Mouse (Mus musculus): ENCODE data around the gene Arid4a. TPM values are rescaled to one million over a fixed set of nuclear protein-coding genes. Genes with fewer than 3 reads are reported as not detected.
"Not testable (repeated sequence)": the region's sequence is repeated elsewhere in the genome, so short reads cannot be mapped to it uniquely, and the experiment has no call there.

Arid4a gene
- polyA plus RNA-seq, 1 experiment from 2014 or later = 32.5 TPM

- H3K4me2 ChIP-seq (ENCODE audit: low read depth, low read length) = peak overlapping the region; percentile 68
- H3K9me3 ChIP-seq (ENCODE audit: control insufficient read depth, low read length) = no peaks in the 10 kb centered on the region
- 74% methylated on average over 10 of the region's 10 CpGs for WGBS
- peak overlapping the region; percentile 92; the same call in 1 of the 2 replicates for H3K9ac ChIP-seq (ENCODE audit: low read depth, low read length)
- DNase-seq (ENCODE audit: low spot score) (no peak), ATAC-seq (ENCODE audit: low read depth) (no peak)
- peak overlapping the region; percentile 96 for H3K4me3 ChIP-seq (ENCODE audit: low read depth, low read length)
- peaks cover 14% of the 10 kb centered on the region for H3K4me1 ChIP-seq (ENCODE audit: control insufficient read depth, insufficient read depth, low read length)
- no peak overlapping the region for H3K27ac ChIP-seq (replicated peaks; ENCODE audit: low read depth, low read length)
- H3K36me3 ChIP-seq (ENCODE audit: control insufficient read depth, insufficient read depth, low read length) = peaks cover 45% of the 10 kb centered on the region
- H3K27me3 ChIP-seq (replicated peaks; ENCODE audit: control insufficient read depth, insufficient read depth, low read length) = no peaks in the 10 kb centered on the region
Measured at GRCm38 (mm10) chr12:71017827-71018226, 2.0 kb downstream of the Arid4a start.

GRCm38 (mm10) chr12:71019211-71019610 is 3.4 kb downstream of the Arid4a start:
- no peak for DNase-seq (ENCODE audit: low spot score)
- ATAC-seq (ENCODE audit: low read depth) = no peak
- Histone ChIP-seq H3K27ac (replicated peaks; ENCODE audit: low read depth, low read length) (no peak overlapping the region), H3K9me3 (ENCODE audit: control insufficient read depth, low read length) (no peaks in the 10 kb centered on the region), H3K36me3 (ENCODE audit: control insufficient read depth, insufficient read depth, low read length) (peaks cover 49% of the 10 kb centered on the region), H3K4me3 (ENCODE audit: low read depth, low read length) (no peak overlapping the region), H3K4me1 (ENCODE audit: control insufficient read depth, insufficient read depth, low read length) (peaks cover 4% of the 10 kb centered on the region), H3K27me3 (replicated peaks; ENCODE audit: control insufficient read depth, insufficient read depth, low read length) (no peaks in the 10 kb centered on the region), H3K9ac (ENCODE audit: low read depth, low read length) (no peak overlapping the region), H3K4me2 (ENCODE audit: low read depth, low read length) (no peak overlapping the region)
- WGBS = 88% methylated on average over 8 of the region's 8 CpGs

GRCm38 (mm10) chr12:71024411-71024810 is 8.6 kb downstream of the Arid4a start:
- 97% methylated on average over 10 of the region's 10 CpGs for WGBS
- H3K4me2 ChIP-seq (ENCODE audit: low read depth, low read length) = no peak overlapping the region
- ATAC-seq (ENCODE audit: low read depth) (no peak), DNase-seq (ENCODE audit: low spot score) (no peak)
- H3K27me3 ChIP-seq (replicated peaks; ENCODE audit: control insufficient read depth, insufficient read depth, low read length) = no peaks in the 10 kb centered on the region
- H3K36me3 ChIP-seq (ENCODE audit: control insufficient read depth, insufficient read depth, low read length) = peaks cover 90% of the 10 kb centered on the region
- H3K4me1 ChIP-seq (ENCODE audit: control insufficient read depth, insufficient read depth, low read length) = no peaks in the 10 kb centered on the region
- H3K9me3 ChIP-seq (ENCODE audit: control insufficient read depth, low read length) = no peaks in the 10 kb centered on the region
- H3K27ac ChIP-seq (replicated peaks; ENCODE audit: low read depth, low read length) = no peak overlapping the region
- H3K9ac ChIP-seq (ENCODE audit: low read depth, low read length) = no peak overlapping the region
- H3K4me3 ChIP-seq (ENCODE audit: low read depth, low read length) = no peak overlapping the region

GRCm38 (mm10) chr12:71028265-71028664 is 12.5 kb downstream of the Arid4a start:
- ATAC-seq (ENCODE audit: low read depth); H3K27me3 ChIP-seq (replicated peaks; ENCODE audit: control insufficient read depth, insufficient read depth, low read length); H3K9me3 ChIP-seq (ENCODE audit: control insufficient read depth, low read length); H3K9ac ChIP-seq (ENCODE audit: low read depth, low read length); DNase-seq (ENCODE audit: low spot score); H3K4me3 ChIP-seq (ENCODE audit: low read depth, low read length); H3K4me1 ChIP-seq (ENCODE audit: control insufficient read depth, insufficient read depth, low read length); H3K27ac ChIP-seq (replicated peaks; ENCODE audit: low read depth, low read length); H3K4me2 ChIP-seq (ENCODE audit: low read depth, low read length): not testable (repeated sequence)
- 98% methylated on average over 8 of the region's 8 CpGs for WGBS
- peaks cover 82% of the 10 kb centered on the region for H3K36me3 ChIP-seq (ENCODE audit: control insufficient read depth, insufficient read depth, low read length)

- Histone ChIP-seq H3K4me3 (ENCODE audit: low read depth, low read length) (no peak overlapping the region), H3K36me3 (ENCODE audit: control insufficient read depth, insufficient read depth, low read length) (peaks cover 72% of the 10 kb centered on the region), H3K4me2 (ENCODE audit: low read depth, low read length) (no peak overlapping the region), H3K4me1 (ENCODE audit: control insufficient read depth, insufficient read depth, low read length) (no peaks in the 10 kb centered on the region), H3K9me3 (ENCODE audit: control insufficient read depth, low read length) (no peaks in the 10 kb centered on the region), H3K27me3 (replicated peaks; ENCODE audit: control insufficient read depth, insufficient read depth, low read length) (no peaks in the 10 kb centered on the region), H3K9ac (ENCODE audit: low read depth, low read length) (no peak overlapping the region), H3K27ac (replicated peaks; ENCODE audit: low read depth, low read length) (no peak overlapping the region)
- DNase-seq (ENCODE audit: low spot score) (no peak), ATAC-seq (ENCODE audit: low read depth) (no peak)
- WGBS = 91% methylated on average over 8 of the region's 8 CpGs
Measured at GRCm38 (mm10) chr12:71030260-71030659, 14.5 kb downstream of the Arid4a start.

GRCm38 (mm10) chr12:71030722-71031121 is 14.9 kb downstream of the Arid4a start:
- DNase-seq (ENCODE audit: low spot score) (no peak), ATAC-seq (ENCODE audit: low read depth) (no peak)
- WGBS = 93% methylated on average over 5 of the region's 5 CpGs
- H3K27me3 ChIP-seq (replicated peaks; ENCODE audit: control insufficient read depth, insufficient read depth, low read length) = no peaks in the 10 kb centered on the region
- H3K9ac ChIP-seq (ENCODE audit: low read depth, low read length) = no peak overlapping the region
- no peaks in the 10 kb centered on the region for H3K9me3 ChIP-seq (ENCODE audit: control insufficient read depth, low read length)
- no peaks in the 10 kb centered on the region for H3K4me1 ChIP-seq (ENCODE audit: control insufficient read depth, insufficient read depth, low read length)
- no peak overlapping the region for H3K27ac ChIP-seq (replicated peaks; ENCODE audit: low read depth, low read length)
- no peak overlapping the region for H3K4me2 ChIP-seq (ENCODE audit: low read depth, low read length)
- peaks cover 69% of the 10 kb centered on the region for H3K36me3 ChIP-seq (ENCODE audit: control insufficient read depth, insufficient read depth, low read length)
- H3K4me3 ChIP-seq (ENCODE audit: low read depth, low read length) = no peak overlapping the region

GRCm38 (mm10) chr12:71035826-71036225 is 20.0 kb downstream of the Arid4a start:
- ATAC-seq (ENCODE audit: low read depth) (no peak), DNase-seq (ENCODE audit: low spot score) (no peak)
- Histone ChIP-seq H3K27ac (replicated peaks; ENCODE audit: low read depth, low read length) (no peak overlapping the region), H3K9ac (ENCODE audit: low read depth, low read length) (no peak overlapping the region), H3K4me1 (ENCODE audit: control insufficient read depth, insufficient read depth, low read length) (no peaks in the 10 kb centered on the region), H3K27me3 (replicated peaks; ENCODE audit: control insufficient read depth, insufficient read depth, low read length) (no peaks in the 10 kb centered on the region), H3K9me3 (ENCODE audit: control insufficient read depth, low read length) (no peaks in the 10 kb centered on the region), H3K4me2 (ENCODE audit: low read depth, low read length) (no peak overlapping the region), H3K4me3 (ENCODE audit: low read depth, low read length) (no peak overlapping the region), H3K36me3 (ENCODE audit: control insufficient read depth, insufficient read depth, low read length) (peaks cover 77% of the 10 kb centered on the region)
- 88% methylated on average over 4 of the region's 4 CpGs for WGBS

GRCm38 (mm10) chr12:71036729-71037404 is 21.1 kb downstream of the Arid4a start:
- no peak overlapping the region for H3K4me3 ChIP-seq (ENCODE audit: low read depth, low read length)
- H3K27me3 ChIP-seq (replicated peaks; ENCODE audit: control insufficient read depth, insufficient read depth, low read length) = no peaks in the 10 kb centered on the region
- peaks cover 83% of the 10 kb centered on the region for H3K36me3 ChIP-seq (ENCODE audit: control insufficient read depth, insufficient read depth, low read length)
- no peak overlapping the region for H3K4me2 ChIP-seq (ENCODE audit: low read depth, low read length)
- H3K9ac ChIP-seq (ENCODE audit: low read depth, low read length) = no peak overlapping the region
- H3K9me3 ChIP-seq (ENCODE audit: control insufficient read depth, low read length) = no peaks in the 10 kb centered on the region
- H3K27ac ChIP-seq (replicated peaks; ENCODE audit: low read depth, low read length) = no peak overlapping the region
- WGBS = 88% methylated on average over 12 of the region's 12 CpGs
- ATAC-seq (ENCODE audit: low read depth) (no peak), DNase-seq (ENCODE audit: low spot score) (peak; percentile 49)
- no peaks in the 10 kb centered on the region for H3K4me1 ChIP-seq (ENCODE audit: control insufficient read depth, insufficient read depth, low read length)

- no peak for ATAC-seq (ENCODE audit: low read depth)
- Histone ChIP-seq H3K4me2 (ENCODE audit: low read depth, low read length) (no peak overlapping the region), H3K27ac (replicated peaks; ENCODE audit: low read depth, low read length) (no peak overlapping the region), H3K9ac (ENCODE audit: low read depth, low read length) (no peak overlapping the region), H3K9me3 (ENCODE audit: control insufficient read depth, low read length) (no peaks in the 10 kb centered on the region), H3K27me3 (replicated peaks; ENCODE audit: control insufficient read depth, insufficient read depth, low read length) (no peaks in the 10 kb centered on the region), H3K36me3 (ENCODE audit: control insufficient read depth, insufficient read depth, low read length) (peaks cover 90% of the 10 kb centered on the region), H3K4me3 (ENCODE audit: low read depth, low read length) (no peak overlapping the region), H3K4me1 (ENCODE audit: control insufficient read depth, insufficient read depth, low read length) (no peaks in the 10 kb centered on the region)
- no peak for DNase-seq (ENCODE audit: low spot score)
- 86% methylated on average over 7 of the region's 7 CpGs for WGBS
Measured at GRCm38 (mm10) chr12:71040462-71040861, 24.7 kb downstream of the Arid4a start.

All from embryonic facial prominence, embryonic 14.5 days (tissue).